Mouse (Mus musculus) lung, postnatal 36 days (tissue): ENCODE measurements around the gene Olfr888.

Experiments
- DNase-seq: peaks from one replicate; pipeline ENCODE4 v3.0.0; 2022; ENCODE audit warnings: mixed read lengths

Olfr888 gene

DNA sequence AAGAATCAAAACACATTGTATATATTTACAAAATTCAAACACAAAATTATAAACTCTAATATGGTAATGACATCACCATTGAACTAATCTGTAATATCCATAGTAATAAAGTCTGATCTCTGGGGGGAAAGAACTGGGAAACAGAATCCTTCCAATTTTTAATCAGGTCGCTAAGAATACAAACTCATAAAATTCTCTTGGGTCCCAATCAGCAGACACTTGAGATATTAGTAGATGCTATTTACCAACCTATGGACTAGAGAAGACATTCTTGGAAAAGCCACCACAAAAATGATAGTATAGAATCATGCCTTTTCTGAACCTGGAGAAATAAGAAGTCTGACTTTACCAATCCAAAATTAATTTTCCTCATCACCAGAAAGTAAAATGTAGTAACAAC lies at the start of gene Olfr888:
Gene Olfr888, plus strand, starts transcription at position 301 of the 400 bp plus-strand sequence.
- DNase-seq, result no peak

- DNase-seq, result no peak
These were observed 46.9 kb upstream of the Olfr888 start, which contains the start of gene Olfr885 for GRCm38 (mm10) chr9:38061022-38061421. Olfr885 (plus strand) TSS chr9:38061322.

- no peak for DNase-seq
These were observed 24.2 kb upstream of the Olfr888 start, which contains the start of gene Olfr887 for GRCm38 (mm10) chr9:38083772-38084171. Olfr887 (plus strand) TSS chr9:38084072.

GRCm38 (mm10) chr9:38114898-38115297 lies 7.0 kb downstream of the Olfr888 start, which contains the start of gene Olfr889:
Olfr889 (plus strand) TSS chr9:38115198.
- no peak for DNase-seq

GRCm38 (mm10) chr9:38142217-38142616 lies 34.3 kb downstream of the Olfr888 start, which contains the start of gene Olfr890:
Olfr890 (plus strand) TSS chr9:38142517.
- no peak for DNase-seq
